Mouse (Mus musculus) gonadal fat pad, adult 2 months (tissue): ENCODE measurements around the gene Erp44. TPM values are rescaled to one million over a fixed set of nuclear protein-coding genes. Genes with fewer than 3 reads are reported as not detected.

Experiments
- DNase-seq: peaks from one replicate; pipeline ENCODE4 v3.0.0-alpha.2; 2012; ENCODE audit warnings: low read depth
- polyA plus RNA-seq: library from polyadenylated mRNA; depleted of rRNA; stranded (reverse); fragments of >200 nt; gene quantifications from 2 replicates; pipeline ENCODE4 v1.2.3, GENCODE M21; 2012; rRNA removed

The Erp44 gene
- polyA plus RNA-seq: 21.6 and 23.0 TPM in 2 replicates

GRCm38 (mm10) chr4:48279498-48280134 is at the start of gene Erp44, which contains the start of gene Invs:
Erp44 (minus strand) TSS chr4:48279558.
Invs (plus strand) TSS chr4:48279760.
- peak; percentile 89 for DNase-seq

GRCm38 (mm10) chr4:48328042-48328441 is 48.7 kb upstream of the Erp44 start:
- no peak for DNase-seq

GRCm38 (mm10) chr4:48327192-48327591 is 47.8 kb upstream of the Erp44 start:
- no peak for DNase-seq

- DNase-seq: no peak
These were observed 42.7 kb upstream of the Erp44 start for GRCm38 (mm10) chr4:48322095-48322494.

- no peak for DNase-seq
These were observed 41.9 kb upstream of the Erp44 start for GRCm38 (mm10) chr4:48321276-48321675.

- no peak for DNase-seq
These were observed 36.7 kb upstream of the Erp44 start for GRCm38 (mm10) chr4:48316036-48316435.

- DNase-seq: no peak
These were observed 35.5 kb upstream of the Erp44 start for GRCm38 (mm10) chr4:48314814-48315213.

GRCm38 (mm10) chr4:48287086-48287757 is 7.9 kb upstream of the Erp44 start:
- no peak for DNase-seq

- no peak for DNase-seq
These were observed 1.8 kb upstream of the Erp44 start for GRCm38 (mm10) chr4:48281121-48281520.

GRCm38 (mm10) chr4:48278757-48279497 is 431 bp downstream of the Erp44 start:
- peak; percentile 4 for DNase-seq

- DNase-seq: no peak
These were observed 2.3 kb downstream of the Erp44 start for GRCm38 (mm10) chr4:48277011-48277410.

- no peak for DNase-seq
These were observed 3.6 kb downstream of the Erp44 start for GRCm38 (mm10) chr4:48275736-48276135.

- no peak for DNase-seq
These were observed 6.1 kb downstream of the Erp44 start for GRCm38 (mm10) chr4:48273119-48273829.

- DNase-seq: no peak
These were observed 7.5 kb downstream of the Erp44 start for GRCm38 (mm10) chr4:48271838-48272237.

- DNase-seq: no peak
These were observed 8.8 kb downstream of the Erp44 start for GRCm38 (mm10) chr4:48270532-48270931.

- DNase-seq: no peak
These were observed 11.2 kb downstream of the Erp44 start for GRCm38 (mm10) chr4:48268127-48268526.

- no peak for DNase-seq
These were observed 11.7 kb downstream of the Erp44 start for GRCm38 (mm10) chr4:48267683-48268082.

GRCm38 (mm10) chr4:48258045-48258444 is 21.3 kb downstream of the Erp44 start:
- no peak for DNase-seq

- no peak for DNase-seq
These were observed 26.1 kb downstream of the Erp44 start for GRCm38 (mm10) chr4:48253266-48253665.

GRCm38 (mm10) chr4:48244280-48244679 is 35.1 kb downstream of the Erp44 start:
- DNase-seq: no peak

- DNase-seq: no peak
These were observed 35.6 kb downstream of the Erp44 start for GRCm38 (mm10) chr4:48243737-48244136.

GRCm38 (mm10) chr4:48242482-48242881 is 36.9 kb downstream of the Erp44 start:
- DNase-seq: no peak
